Mouse (Mus musculus) hindbrain, embryonic 15.5 days (tissue): ENCODE measurements at regions not wholly inside any gene's neighbourhood (a gene's known extent, or its start where the extent isn't known, plus 50 kb on each side); places are given as distances from the start of the nearest gene placed in this dataset.
A peak's percentile ranks its signal among the peaks of the same experiment; 100 is the strongest.

Source experiments
- ATAC-seq: fragments of 200-750 bp; cut with Nextera tagmentation; 2 replicates; pipeline ENCODE4 v1.8.0; 2017; ENCODE audit warnings: low read depth, moderate number of reproducible peaks, moderate TSS enrichment; ENCODE audit not compliant: low FRiP score
- H3K27ac ChIP-seq: fragments of 300-500 bp; sonication (generic); replicated peaks from 2 replicates; pipeline ENCODE4 v1.5.1; 2015; ENCODE audit warnings: mild to moderate bottlenecking, inconsistent platforms
- H3K27me3 ChIP-seq: fragments of 300-500 bp; sonication (generic); 2 replicates; pipeline ENCODE4 v1.6.1; 2015; ENCODE audit warnings: control low read depth, inconsistent platforms
- H3K36me3 ChIP-seq: fragments of 300-500 bp; sonication (generic); 2 replicates; pipeline ENCODE4 v1.6.1; 2015; ENCODE audit warnings: control low read depth, inconsistent platforms
- H3K4me1 ChIP-seq: fragments of 300-500 bp; sonication (generic); replicated peaks from 2 replicates; pipeline ENCODE4 v1.6.1; 2015; ENCODE audit warnings: control low read depth, inconsistent platforms
- H3K4me2 ChIP-seq: fragments of 300-500 bp; sonication (generic); 2 replicates; pipeline ENCODE4 v1.6.1; 2015; ENCODE audit warnings: moderate library complexity, mild to moderate bottlenecking, inconsistent platforms
- H3K4me3 ChIP-seq: fragments of 300-500 bp; sonication (generic); 2 replicates; pipeline ENCODE4 v1.5.1; 2015; ENCODE audit warnings: mild to moderate bottlenecking, inconsistent platforms
- H3K9ac ChIP-seq: fragments of 300-500 bp; sonication (generic); 2 replicates; pipeline ENCODE4 v1.6.1; 2015; ENCODE audit warnings: inconsistent platforms
- H3K9me3 ChIP-seq: fragments of 300-500 bp; sonication (generic); 2 replicates; pipeline ENCODE4 v1.6.1; 2016; ENCODE audit warnings: control low read depth, inconsistent platforms
- WGBS: fragments of 180-500 bp; shearing (Covaris S2); methylation state at CpG from one replicate; pipeline ENCODE4 v1.1.7; 2015; 5-methylcytosine and 5-hydroxymethylcytosine counted together

DNA sequence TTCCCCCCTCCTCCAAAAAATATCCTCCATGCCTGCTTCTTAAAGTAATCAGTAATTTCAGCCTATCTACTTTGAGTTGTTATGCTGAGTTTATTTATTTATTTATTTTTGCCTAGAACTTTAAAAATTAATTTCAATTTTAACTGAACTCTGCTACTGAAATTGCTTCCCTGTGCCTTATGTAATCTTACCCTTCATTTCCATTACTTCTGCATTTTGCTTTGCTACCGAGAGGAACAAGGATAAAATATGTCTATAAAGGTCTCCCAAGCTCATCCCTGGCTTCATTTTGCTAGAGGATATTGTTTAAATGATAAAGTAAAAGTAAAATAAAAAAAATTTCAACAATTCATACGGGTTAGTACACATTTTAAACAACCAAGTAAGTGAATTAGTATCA is 216.3 kb downstream of the Kcnj2 start:
- H3K27ac ChIP-seq = no peak overlapping the region
- WGBS = 72% methylated on average over 2 of the region's 2 CpGs
- no peak for ATAC-seq
- no peaks in the 10 kb centered on the region for H3K9me3 ChIP-seq
- no peaks in the 10 kb centered on the region for H3K27me3 ChIP-seq
- no peaks in the 10 kb centered on the region for H3K36me3 ChIP-seq
- H3K4me2 ChIP-seq = no peak overlapping the region
- no peak overlapping the region for H3K4me3 ChIP-seq
- H3K9ac ChIP-seq = no peak overlapping the region
- H3K4me1 ChIP-seq = no peaks in the 10 kb centered on the region

DNA sequence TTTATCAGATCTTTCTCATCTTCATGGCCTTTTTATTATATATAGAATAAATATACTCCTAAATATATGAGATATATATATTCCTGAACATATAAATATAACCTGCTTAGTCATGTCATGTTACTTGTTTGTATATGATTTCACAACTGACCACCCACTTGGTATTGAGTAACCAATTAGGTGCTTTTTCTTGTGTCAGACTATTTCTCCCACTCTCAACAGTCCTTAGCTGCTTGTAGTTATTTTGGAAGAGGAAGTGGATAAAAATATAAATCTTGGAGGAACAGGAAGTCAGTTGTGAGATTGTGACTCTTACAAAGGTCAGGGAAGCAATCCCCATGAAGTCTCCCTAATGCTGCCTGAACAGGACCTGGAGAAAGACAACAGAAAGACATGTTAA is 224.6 kb downstream of the Kcnj2 start:
- Histone ChIP-seq H3K9ac (no peak overlapping the region), H3K4me1 (no peaks in the 10 kb centered on the region), H3K36me3 (no peaks in the 10 kb centered on the region)

GRCm38 (mm10) chr11:111296309-111296721 is 230.4 kb downstream of the Kcnj2 start:
- H3K4me1 ChIP-seq = peaks cover 7% of the 10 kb centered on the region
- 7% methylated on average over 9 of the region's 9 CpGs for WGBS
- ATAC-seq = no peak
- H3K9me3 ChIP-seq = 0 out of 2 replicates have a peak, but pooled peaks cover 4% of the 10 kb centered on the region
- no peaks in the 10 kb centered on the region for H3K27me3 ChIP-seq
- peak overlapping the region; percentile 48 for H3K4me2 ChIP-seq
- H3K4me3 ChIP-seq = peak overlapping the region; percentile 20
- H3K9ac ChIP-seq = no peak overlapping the region
- H3K27ac ChIP-seq = no peak overlapping the region
- no peaks in the 10 kb centered on the region for H3K36me3 ChIP-seq

More for the DNA sequence above, 224.6 kb downstream of the Kcnj2 start:
- Histone ChIP-seq H3K4me3 (no peak overlapping the region), H3K27me3 (no peaks in the 10 kb centered on the region), H3K27ac (no peak overlapping the region), H3K4me2 (no peak overlapping the region), H3K9me3 (0 out of 2 replicates have a peak, but pooled peaks cover 4% of the 10 kb centered on the region)
- no peak for ATAC-seq

GRCm38 (mm10) chr11:111312802-111313201 is 246.8 kb downstream of the Kcnj2 start:
- ATAC-seq = no peak
- H3K4me3 ChIP-seq = no peak overlapping the region
- 58% methylated on average over 3 of the region's 3 CpGs for WGBS

GRCm38 (mm10) chr11:111313566-111313965 is 247.6 kb downstream of the Kcnj2 start:
- WGBS = 76% methylated on average over 3 of the region's 3 CpGs
- H3K9ac ChIP-seq = no peak overlapping the region
- H3K4me2 ChIP-seq = no peak overlapping the region
- no peak overlapping the region for H3K27ac ChIP-seq
- no peaks in the 10 kb centered on the region for H3K4me1 ChIP-seq
- no peak overlapping the region for H3K4me3 ChIP-seq
- H3K36me3 ChIP-seq = no peaks in the 10 kb centered on the region
- no peaks in the 10 kb centered on the region for H3K27me3 ChIP-seq
- ATAC-seq = no peak
- H3K9me3 ChIP-seq = no peaks in the 10 kb centered on the region

More at GRCm38 (mm10) chr11:111312802-111313201, 246.8 kb downstream of the Kcnj2 start:
- Histone ChIP-seq H3K9me3 (no peaks in the 10 kb centered on the region), H3K4me2 (no peak overlapping the region), H3K36me3 (no peaks in the 10 kb centered on the region), H3K27ac (no peak overlapping the region), H3K4me1 (no peaks in the 10 kb centered on the region), H3K9ac (no peak overlapping the region), H3K27me3 (no peaks in the 10 kb centered on the region)

GRCm38 (mm10) chr11:111321576-111321975 is 255.6 kb downstream of the Kcnj2 start:
- Histone ChIP-seq H3K9ac (no peak overlapping the region), H3K36me3 (no peaks in the 10 kb centered on the region), H3K27me3 (0 out of 2 replicates have a peak, but pooled peaks cover 2% of the 10 kb centered on the region), H3K4me3 (no peak overlapping the region), H3K4me2 (no peak overlapping the region), H3K9me3 (no peaks in the 10 kb centered on the region), H3K4me1 (no peaks in the 10 kb centered on the region), H3K27ac (no peak overlapping the region)
- 64% methylated on average over 5 of the region's 5 CpGs for WGBS
- ATAC-seq = no peak

GRCm38 (mm10) chr11:111324453-111325010 is 258.6 kb downstream of the Kcnj2 start:
- Histone ChIP-seq H3K4me1 (no peaks in the 10 kb centered on the region), H3K36me3 (no peaks in the 10 kb centered on the region), H3K4me3 (no peak overlapping the region), H3K9ac (no peak overlapping the region), H3K4me2 (no peak overlapping the region), H3K27me3 (0 out of 2 replicates have a peak, but pooled peaks cover 2% of the 10 kb centered on the region), H3K9me3 (no peaks in the 10 kb centered on the region), H3K27ac (no peak overlapping the region)
- 87% methylated on average over 5 of the region's 5 CpGs for WGBS
- ATAC-seq = no peak

GRCm38 (mm10) chr11:111326915-111327314 is 261.0 kb downstream of the Kcnj2 start:
- no peaks in the 10 kb centered on the region for H3K27me3 ChIP-seq
- H3K27ac ChIP-seq = no peak overlapping the region
- no peak for ATAC-seq
- no peak overlapping the region for H3K4me2 ChIP-seq
- no peak overlapping the region for H3K9ac ChIP-seq
- no peaks in the 10 kb centered on the region for H3K4me1 ChIP-seq
- no peaks in the 10 kb centered on the region for H3K36me3 ChIP-seq
- no peaks in the 10 kb centered on the region for H3K9me3 ChIP-seq
- H3K4me3 ChIP-seq = no peak overlapping the region
- WGBS = 85% methylated on average over 3 of the region's 3 CpGs

- Histone ChIP-seq H3K9me3 (no peaks in the 10 kb centered on the region), H3K4me1 (no peaks in the 10 kb centered on the region), H3K4me3 (no peak overlapping the region), H3K9ac (no peak overlapping the region), H3K4me2 (no peak overlapping the region), H3K27ac (no peak overlapping the region), H3K36me3 (no peaks in the 10 kb centered on the region), H3K27me3 (no peaks in the 10 kb centered on the region)
- 59% methylated on average over 1 of the region's 1 CpGs for WGBS
- no peak for ATAC-seq
Observed at GRCm38 (mm10) chr11:111328258-111328657, 262.3 kb downstream of the Kcnj2 start.

- Histone ChIP-seq H3K4me2 (no peak overlapping the region), H3K36me3 (no peaks in the 10 kb centered on the region), H3K9ac (no peak overlapping the region), H3K27me3 (no peaks in the 10 kb centered on the region), H3K4me3 (no peak overlapping the region), H3K9me3 (no peaks in the 10 kb centered on the region), H3K27ac (no peak overlapping the region), H3K4me1 (no peaks in the 10 kb centered on the region)
- no peak for ATAC-seq
Observed at GRCm38 (mm10) chr11:111331592-111331991, 265.6 kb downstream of the Kcnj2 start.

GRCm38 (mm10) chr11:111333021-111333420 is 267.1 kb downstream of the Kcnj2 start:
- Histone ChIP-seq H3K27me3 (no peaks in the 10 kb centered on the region), H3K4me1 (no peaks in the 10 kb centered on the region), H3K4me3 (no peak overlapping the region), H3K4me2 (no peak overlapping the region), H3K9me3 (no peaks in the 10 kb centered on the region), H3K9ac (no peak overlapping the region), H3K27ac (no peak overlapping the region), H3K36me3 (no peaks in the 10 kb centered on the region)
- 83% methylated on average over 3 of the region's 3 CpGs for WGBS
- no peak for ATAC-seq

- Histone ChIP-seq H3K4me3 (no peak overlapping the region), H3K4me1 (no peaks in the 10 kb centered on the region), H3K27me3 (no peaks in the 10 kb centered on the region), H3K9ac (no peak overlapping the region), H3K36me3 (no peaks in the 10 kb centered on the region), H3K4me2 (no peak overlapping the region), H3K27ac (no peak overlapping the region), H3K9me3 (no peaks in the 10 kb centered on the region)
- no peak for ATAC-seq
- 0% methylated on average over 1 of the region's 1 CpGs for WGBS
Observed at GRCm38 (mm10) chr11:111347562-111347961, 281.6 kb downstream of the Kcnj2 start.

GRCm38 (mm10) chr11:111350028-111350427 is 284.1 kb downstream of the Kcnj2 start:
- no peak overlapping the region for H3K4me2 ChIP-seq
- no peaks in the 10 kb centered on the region for H3K4me1 ChIP-seq
- no peak for ATAC-seq
- no peaks in the 10 kb centered on the region for H3K36me3 ChIP-seq
- no peak overlapping the region for H3K4me3 ChIP-seq
- H3K9ac ChIP-seq = no peak overlapping the region
- H3K27me3 ChIP-seq = no peaks in the 10 kb centered on the region
- 81% methylated on average over 4 of the region's 4 CpGs for WGBS
- no peak overlapping the region for H3K27ac ChIP-seq
- no peaks in the 10 kb centered on the region for H3K9me3 ChIP-seq
